Mouse (Mus musculus): ENCODE measurements around the gene Polr2e. TPM values are rescaled to one million over a fixed set of nuclear protein-coding genes. Genes with fewer than 3 reads are reported as not detected.

Polr2e gene
- total RNA-seq (2021) = 100 to 1,000 TPM in 1 of 2 experiments, 10 to 100 TPM in 1; 96.5 to 102 TPM
- long read RNA-seq, experiment 1, transcript Polr2e-201 (7 exons, 1,148 nt) = major isoform, 210 of 222 reads
- long read RNA-seq, experiment 1, partial matches to known transcripts = 7 of 222 reads
- long read RNA-seq, experiment 1, other reads (novel, unspliced or antisense) = 4 of 222 reads
- long read RNA-seq, experiment 2, transcript Polr2e-201 (7 exons, 1,148 nt) = major isoform, 140 of 152 reads
- long read RNA-seq, experiment 2, partial matches to known transcripts = 6 of 152 reads
- long read RNA-seq, experiment 2, other reads (novel, unspliced or antisense) = 4 of 152 reads

GRCm38 (mm10) chr10:80039559-80039979 is at the start of gene Polr2e:
Gene Polr2e (minus strand): TSS chr10:80039795.
- DNase-seq = peak; percentile 98

GRCm38 (mm10) chr10:80089146-80089545 is 49.6 kb upstream of the Polr2e start:
- no peak for DNase-seq

- DNase-seq = no peak
Observed at GRCm38 (mm10) chr10:80087483-80087882, 47.9 kb upstream of the Polr2e start.

- peak; percentile 76 for DNase-seq
Observed at GRCm38 (mm10) chr10:80086847-80087246, 47.3 kb upstream of the Polr2e start.

GRCm38 (mm10) chr10:80084817-80085487 is 45.4 kb upstream of the Polr2e start:
- peak; percentile 70 for DNase-seq

GRCm38 (mm10) chr10:80081075-80081474 is 41.5 kb upstream of the Polr2e start:
- no peak for DNase-seq

- DNase-seq = no peak
Observed at GRCm38 (mm10) chr10:80080396-80081070, 40.9 kb upstream of the Polr2e start.

GRCm38 (mm10) chr10:80078366-80078765 is 38.8 kb upstream of the Polr2e start:
- DNase-seq = no peak

GRCm38 (mm10) chr10:80077312-80077711 is 37.7 kb upstream of the Polr2e start:
- DNase-seq = no peak

- DNase-seq = no peak
Observed at GRCm38 (mm10) chr10:80076386-80076785, 36.8 kb upstream of the Polr2e start.

- DNase-seq = no peak
Observed at GRCm38 (mm10) chr10:80075924-80076323, 36.3 kb upstream of the Polr2e start.

- peak; percentile 85 for DNase-seq
Observed at GRCm38 (mm10) chr10:80074813-80075601, 35.4 kb upstream of the Polr2e start.

GRCm38 (mm10) chr10:80072623-80073489 is 33.3 kb upstream of the Polr2e start:
- DNase-seq = peak; percentile 62

GRCm38 (mm10) chr10:80071516-80071900 is 31.9 kb upstream of the Polr2e start:
- DNase-seq = no peak

- DNase-seq = peak; percentile 96
Observed at GRCm38 (mm10) chr10:80070837-80071515, 31.4 kb upstream of the Polr2e start.

- DNase-seq = peak; percentile 57
Observed at GRCm38 (mm10) chr10:80069948-80070450, 30.4 kb upstream of the Polr2e start.

- no peak for DNase-seq
Observed at GRCm38 (mm10) chr10:80069251-80069650, 29.7 kb upstream of the Polr2e start.

- DNase-seq = no peak
Observed at GRCm38 (mm10) chr10:80063877-80064650, 24.5 kb upstream of the Polr2e start.

- peak; percentile 85 for DNase-seq
Observed at GRCm38 (mm10) chr10:80063104-80063503, 23.5 kb upstream of the Polr2e start.

Measured in adrenal gland, postnatal 10 days (tissue).